Mouse (Mus musculus) spleen, postnatal 14 days (tissue): ENCODE measurements around the gene Plcg1.

Source experiments
- DNase-seq, 2 experiments: peaks; one replicate each; pipeline ENCODE4 v3.0.0; 2021 to 2022; ENCODE audit warnings: low spot score in 2 of 2

Plcg1 gene

GRCm38 (mm10) chr2:160735706-160736310 is 4.7 kb downstream of the Plcg1 start:
- DNase-seq = no peak

- DNase-seq = no peak
Measured at GRCm38 (mm10) chr2:160736466-160736865, 5.4 kb downstream of the Plcg1 start.

- DNase-seq = no peak
Measured at GRCm38 (mm10) chr2:160738354-160738753, 7.3 kb downstream of the Plcg1 start.

GRCm38 (mm10) chr2:160739647-160740356 is 8.7 kb downstream of the Plcg1 start:
- no peak for DNase-seq

- no peak for DNase-seq
Measured at GRCm38 (mm10) chr2:160740521-160741156, 9.5 kb downstream of the Plcg1 start.

- no peak for DNase-seq
Measured at GRCm38 (mm10) chr2:160741580-160741979, 10.5 kb downstream of the Plcg1 start.

- no peak for DNase-seq
Measured at GRCm38 (mm10) chr2:160742161-160742609, 11.1 kb downstream of the Plcg1 start.

- peak; percentile 25 to 55 for DNase-seq
Measured at GRCm38 (mm10) chr2:160744040-160744822, 13.1 kb downstream of the Plcg1 start.

GRCm38 (mm10) chr2:160744823-160745210 is 13.7 kb downstream of the Plcg1 start:
- DNase-seq = no peak

- DNase-seq = no peak
Measured at GRCm38 (mm10) chr2:160745497-160745896, 14.4 kb downstream of the Plcg1 start.

GRCm38 (mm10) chr2:160746637-160747036 is 15.5 kb downstream of the Plcg1 start:
- no peak for DNase-seq

- DNase-seq = no peak
Measured at GRCm38 (mm10) chr2:160747075-160747474, 16.0 kb downstream of the Plcg1 start.

GRCm38 (mm10) chr2:160756583-160757203 is 25.6 kb downstream of the Plcg1 start:
- DNase-seq = no peak

- no peak for DNase-seq
Measured at GRCm38 (mm10) chr2:160760433-160761184, 29.5 kb downstream of the Plcg1 start.

GRCm38 (mm10) chr2:160763816-160764215 is 32.7 kb downstream of the Plcg1 start:
- no peak for DNase-seq

GRCm38 (mm10) chr2:160764386-160764785 is 33.3 kb downstream of the Plcg1 start:
- DNase-seq = no peak

- peak in 1 of 2 experiments; percentile 2 for DNase-seq
Measured at GRCm38 (mm10) chr2:160765096-160765495, 34.0 kb downstream of the Plcg1 start.

GRCm38 (mm10) chr2:160766371-160766771 is 35.3 kb downstream of the Plcg1 start:
- peak in 1 of 2 experiments; percentile 1 for DNase-seq

- DNase-seq = no peak
Measured at GRCm38 (mm10) chr2:160767201-160767600, 36.1 kb downstream of the Plcg1 start.

- no peak for DNase-seq
Measured at GRCm38 (mm10) chr2:160768097-160768695, 37.1 kb downstream of the Plcg1 start.
